Mouse (Mus musculus) stomach, postnatal 0 days (tissue): ENCODE measurements around the gene Adi1.

Experiments
- CTCF ChIP-seq: IDR thresholded peaks from 2 replicates; pipeline ENCODE4 v1.5.1; 2016; ENCODE audit warnings: antibody characterized with exemption, low read depth, mild to moderate bottlenecking, moderate library complexity
- EP300 ChIP-seq: optimal IDR thresholded peaks from 2 replicates; pipeline ENCODE3; 2016; ENCODE audit warnings: antibody characterized with exemption

GRCm38 (mm10) chr12:28667287-28667686 lies 7.7 kb upstream of the Adi1 start:
- TF ChIP-seq EP300: no peak
- no peak for TF ChIP-seq CTCF
